Mouse (Mus musculus) hindbrain, embryonic 10.5 days (tissue): ENCODE measurements around the gene Bbc3. TPM values are rescaled to one million over a fixed set of nuclear protein-coding genes. Genes with fewer than 3 reads are reported as not detected.

Source experiments
- DNase-seq: peaks from one replicate; pipeline ENCODE4 v3.0.0-alpha.2; 2017; ENCODE audit warnings: low spot score
- H3K27ac ChIP-seq: fragments of 300-500 bp; sonication (generic); 2 replicates; pipeline ENCODE4 v1.5.1; 2016; ENCODE audit warnings: mild to moderate bottlenecking, moderate library complexity
- H3K27me3 ChIP-seq: fragments of 300-500 bp; sonication (generic); 2 replicates; pipeline ENCODE4 v1.6.1; 2016; ENCODE audit warnings: mild to moderate bottlenecking; ENCODE audit not compliant: poor library complexity, insufficient read depth, severe bottlenecking
- H3K36me3 ChIP-seq: fragments of 300-500 bp; sonication (generic); 2 replicates; pipeline ENCODE4 v1.6.1; 2016; ENCODE audit warnings: mild to moderate bottlenecking, moderate library complexity
- H3K4me1 ChIP-seq: fragments of 300-500 bp; sonication (generic); replicated peaks from 2 replicates; pipeline ENCODE4 v1.6.1; 2016; ENCODE audit warnings: mild to moderate bottlenecking
- H3K4me3 ChIP-seq: fragments of 300-500 bp; sonication (generic); 2 replicates; pipeline ENCODE4 v1.5.1; 2016; ENCODE audit warnings: mild to moderate bottlenecking, moderate library complexity
- H3K9me3 ChIP-seq: fragments of 300-500 bp; sonication (generic); 2 replicates; pipeline ENCODE4 v1.6.1; 2016; ENCODE audit warnings: mild to moderate bottlenecking, moderate library complexity
- WGBS: fragments of 180-500 bp; shearing (Covaris S2); methylation state at CpG from one replicate; pipeline ENCODE4 v1.1.7; 2016; 5-methylcytosine and 5-hydroxymethylcytosine counted together
- polyA plus RNA-seq: library from polyadenylated mRNA; unstranded; fragments of >200 nt; fragmentation: Nextera tagmentation; extraction: Ambion mirVana; gene quantifications from 2 replicates; pipeline ENCODE4 v1.2.1, GENCODE M21; 2016

Bbc3 gene
- polyA plus RNA-seq, 1 experiment from 2014 or later: 19.1 TPM

DNA sequence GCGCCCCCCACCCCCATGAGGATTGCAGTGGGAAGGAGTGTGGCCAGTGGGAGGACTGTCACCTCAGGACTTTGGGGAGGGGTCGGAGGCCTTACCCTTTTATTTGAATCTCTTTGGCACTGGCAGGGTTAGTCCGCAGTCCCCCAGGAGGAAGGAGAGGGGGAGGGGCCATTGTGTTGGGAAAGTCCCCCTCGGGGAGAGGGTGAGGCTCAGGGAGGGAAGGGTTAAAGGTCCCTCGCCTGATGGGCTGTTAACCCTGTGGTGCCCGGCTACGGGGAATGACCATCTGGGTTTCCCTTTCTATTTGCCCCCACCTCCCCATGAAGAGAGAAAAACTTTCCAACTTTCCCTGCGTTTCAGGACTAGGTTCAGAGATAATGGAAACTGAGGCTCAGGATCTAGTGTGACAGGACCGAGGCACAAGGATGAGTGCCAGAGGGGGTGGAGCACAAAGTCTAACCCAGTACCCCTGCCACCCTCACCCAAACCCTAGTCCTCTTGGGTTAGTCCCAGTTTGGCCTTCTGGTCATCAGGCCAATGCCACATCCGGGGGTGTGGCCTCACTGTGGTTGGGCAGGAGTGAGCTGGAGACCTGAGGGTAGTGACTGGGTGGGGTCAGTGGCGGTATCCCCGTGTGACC is 4.6 kb downstream of the Bbc3 start:
- H3K4me3 ChIP-seq: peak overlapping the region; percentile 95
- peaks cover 65% of the 10 kb centered on the region for H3K4me1 ChIP-seq
- WGBS: under 1% methylated on average over 12 of the region's 12 CpGs
- H3K9me3 ChIP-seq: no peaks in the 10 kb centered on the region
- peak; percentile 90 for DNase-seq
- no peaks in the 10 kb centered on the region for H3K27me3 ChIP-seq
- H3K36me3 ChIP-seq: peaks cover 17% of the 10 kb centered on the region
- H3K27ac ChIP-seq: peak overlapping the region; percentile 100

DNA sequence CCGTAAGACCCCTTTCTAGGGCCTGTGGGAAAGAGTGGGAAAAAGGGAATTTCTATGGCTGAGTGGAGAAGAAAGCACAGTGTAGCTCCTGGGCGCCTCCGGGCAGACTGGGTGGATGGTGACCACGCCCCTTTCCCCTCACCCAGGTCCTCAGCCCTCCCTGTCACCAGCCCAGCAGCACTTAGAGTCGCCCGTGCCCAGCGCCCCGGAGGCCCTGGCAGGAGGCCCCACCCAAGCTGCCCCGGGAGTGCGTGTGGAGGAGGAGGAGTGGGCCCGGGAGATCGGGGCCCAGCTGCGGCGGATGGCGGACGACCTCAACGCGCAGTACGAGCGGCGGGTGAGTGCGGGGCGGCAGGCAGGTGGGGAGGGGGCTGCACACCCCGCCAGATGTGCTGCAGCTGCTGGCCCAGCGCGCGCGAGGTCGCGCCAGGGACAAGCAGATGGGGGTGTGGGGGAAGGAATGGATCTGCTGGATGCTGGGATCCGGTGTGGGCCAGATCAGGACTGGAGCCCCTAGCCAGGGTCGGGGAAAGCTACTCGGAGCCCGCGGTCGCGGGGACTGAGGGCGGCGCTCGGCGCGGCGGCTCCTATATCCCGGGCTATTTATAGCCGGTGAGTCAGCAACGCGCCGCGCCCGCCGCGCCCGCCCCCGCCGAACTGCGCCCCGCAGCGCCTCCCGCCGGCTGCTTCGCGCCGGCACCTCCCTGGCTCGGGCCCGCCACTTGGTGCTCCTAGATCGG is 5.5 kb downstream of the Bbc3 start:
- under 1% methylated on average over 66 of the region's 66 CpGs for WGBS
- peak overlapping the region; percentile 95 for H3K4me3 ChIP-seq
- peak overlapping the region; percentile 100 for H3K27ac ChIP-seq
- no peaks in the 10 kb centered on the region for H3K9me3 ChIP-seq
- peaks cover 26% of the 10 kb centered on the region for H3K36me3 ChIP-seq
- DNase-seq: peak; percentile 83
- no peaks in the 10 kb centered on the region for H3K27me3 ChIP-seq
- peaks cover 61% of the 10 kb centered on the region for H3K4me1 ChIP-seq

- Histone ChIP-seq H3K27me3 (no peaks in the 10 kb centered on the region), H3K36me3 (peaks cover 27% of the 10 kb centered on the region), H3K4me3 (peak overlapping the region; percentile 95), H3K27ac (peak overlapping the region; percentile 100), H3K9me3 (no peaks in the 10 kb centered on the region), H3K4me1 (peaks cover 55% of the 10 kb centered on the region)
- WGBS: 11% methylated on average over 13 of the region's 13 CpGs
- DNase-seq: no peak
Observed at GRCm38 (mm10) chr7:16314221-16314775, 6.1 kb downstream of the Bbc3 start.

DNA sequence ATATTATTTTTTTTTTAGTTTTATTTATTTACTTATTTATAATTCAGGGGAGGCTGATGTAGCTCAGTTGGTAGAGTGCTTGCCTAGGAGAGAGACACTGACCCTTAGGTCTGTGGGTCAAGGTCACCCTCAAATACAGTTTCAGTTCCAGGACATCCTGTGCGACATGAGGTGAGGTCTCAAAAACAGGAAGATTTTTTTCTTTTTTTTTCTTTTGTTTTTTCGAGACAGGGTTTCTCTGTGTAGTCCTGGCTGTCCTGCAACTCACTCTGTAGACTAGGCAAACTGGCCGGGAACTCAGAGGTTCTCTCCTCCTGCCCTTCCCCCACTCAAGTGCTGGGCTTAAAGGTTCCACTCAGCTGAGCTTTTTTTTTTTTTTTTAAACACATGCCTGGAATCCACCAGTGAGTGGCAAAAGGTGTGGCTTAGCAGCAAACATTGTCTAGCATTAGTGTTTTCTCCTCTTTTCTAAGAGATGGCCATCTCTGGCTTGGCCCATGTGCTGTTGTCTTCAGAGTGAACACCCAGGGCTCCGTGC is 7.1 kb downstream of the Bbc3 start:
- no peaks in the 10 kb centered on the region for H3K27me3 ChIP-seq
- no peak overlapping the region for H3K4me3 ChIP-seq
- WGBS: 70% methylated on average over 4 of the region's 4 CpGs
- H3K4me1 ChIP-seq: peaks cover 45% of the 10 kb centered on the region
- no peaks in the 10 kb centered on the region for H3K9me3 ChIP-seq
- no peak for DNase-seq
- H3K27ac ChIP-seq: peak overlapping the region; percentile 3; the same call in 1 of the 2 replicates
- peaks cover 29% of the 10 kb centered on the region for H3K36me3 ChIP-seq

DNA sequence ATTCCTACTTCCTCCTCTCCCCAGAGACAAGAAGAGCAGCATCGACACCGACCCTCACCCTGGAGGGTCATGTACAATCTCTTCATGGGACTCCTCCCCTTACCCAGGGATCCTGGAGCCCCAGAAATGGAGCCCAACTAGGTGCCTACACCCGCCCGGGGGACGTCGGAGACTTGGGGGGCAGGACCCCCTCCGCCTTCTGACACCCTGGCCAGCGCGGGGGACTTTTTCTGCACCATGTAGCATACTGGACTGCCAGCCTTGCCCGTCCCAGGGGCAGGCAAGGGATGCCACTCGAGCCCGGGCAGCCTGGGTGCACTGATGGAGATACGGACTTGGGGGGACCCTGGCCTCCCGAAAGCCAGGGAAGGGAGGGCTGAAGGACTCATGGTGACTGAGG is 8.9 kb downstream of the Bbc3 start:
- H3K27me3 ChIP-seq: no peaks in the 10 kb centered on the region
- H3K27ac ChIP-seq: no peak overlapping the region
- no peaks in the 10 kb centered on the region for H3K9me3 ChIP-seq
- WGBS: 83% methylated on average over 14 of the region's 14 CpGs
- no peak for DNase-seq
- H3K4me1 ChIP-seq: peaks cover 27% of the 10 kb centered on the region
- peaks cover 32% of the 10 kb centered on the region for H3K36me3 ChIP-seq
- H3K4me3 ChIP-seq: no peak overlapping the region

- peaks cover 6% of the 10 kb centered on the region for H3K4me1 ChIP-seq
- no peaks in the 10 kb centered on the region for H3K27me3 ChIP-seq
- WGBS: 94% methylated on average over 4 of the region's 4 CpGs
Observed at GRCm38 (mm10) chr7:16319216-16319615, 11.0 kb downstream of the Bbc3 start.

GRCm38 (mm10) chr7:16320479-16320878 is 12.3 kb downstream of the Bbc3 start:
- Histone ChIP-seq H3K4me3 (no peak overlapping the region), H3K36me3 (peaks cover 47% of the 10 kb centered on the region), H3K27me3 (no peaks in the 10 kb centered on the region), H3K4me1 (no peaks in the 10 kb centered on the region; the same call in 1 of the 2 replicates), H3K27ac (no peak overlapping the region), H3K9me3 (no peaks in the 10 kb centered on the region)
- no peak for DNase-seq
- WGBS: 92% methylated on average over 6 of the region's 6 CpGs

More at GRCm38 (mm10) chr7:16319216-16319615, 11.0 kb downstream of the Bbc3 start:
- Histone ChIP-seq H3K27ac (no peak overlapping the region), H3K4me3 (no peak overlapping the region), H3K36me3 (peaks cover 40% of the 10 kb centered on the region), H3K9me3 (no peaks in the 10 kb centered on the region)
- no peak for DNase-seq

GRCm38 (mm10) chr7:16324661-16325060 is 16.5 kb downstream of the Bbc3 start:
- Histone ChIP-seq H3K4me1 (peaks cover 7% of the 10 kb centered on the region), H3K4me3 (no peak overlapping the region), H3K36me3 (peaks cover 60% of the 10 kb centered on the region), H3K27ac (no peak overlapping the region), H3K9me3 (no peaks in the 10 kb centered on the region), H3K27me3 (no peaks in the 10 kb centered on the region)
- WGBS: 90% methylated on average over 7 of the region's 7 CpGs
- no peak for DNase-seq

DNA sequence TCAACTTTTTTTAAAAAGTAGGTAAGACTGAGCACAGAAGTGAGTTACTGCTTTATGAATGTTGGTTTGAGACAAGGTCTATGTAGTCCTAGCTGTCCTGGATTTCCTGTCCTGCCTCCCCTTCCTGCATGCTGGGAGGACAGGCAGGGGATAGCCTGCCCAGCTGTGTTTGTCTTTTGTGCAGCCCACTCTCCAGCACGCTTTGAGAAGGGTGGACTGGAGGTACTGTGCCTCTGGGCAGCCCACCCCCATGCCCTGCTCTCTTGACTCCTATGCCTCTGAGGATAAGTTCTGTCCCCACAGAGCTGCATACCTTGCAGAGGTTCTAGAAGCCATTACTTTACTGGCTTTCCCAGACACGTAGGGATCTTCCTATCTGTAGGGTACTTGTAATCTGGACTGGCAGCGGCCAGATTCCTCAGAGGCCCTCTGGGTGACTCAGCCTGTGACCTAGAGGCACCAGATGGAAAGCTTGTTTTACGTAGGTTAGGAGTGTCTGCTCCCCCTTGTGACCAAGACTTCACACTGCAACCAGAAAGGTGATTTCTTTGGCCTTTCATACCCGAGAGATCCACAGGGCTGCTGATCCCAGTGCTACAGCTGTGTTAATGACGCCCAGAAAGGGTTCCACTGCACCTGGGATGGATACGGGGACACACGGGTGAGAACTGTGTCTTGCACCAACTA is 17.9 kb downstream of the Bbc3 start:
- no peaks in the 10 kb centered on the region for H3K27me3 ChIP-seq
- H3K36me3 ChIP-seq: peaks cover 68% of the 10 kb centered on the region
- 35% methylated on average over 8 of the region's 8 CpGs for WGBS
- no peaks in the 10 kb centered on the region for H3K9me3 ChIP-seq
- H3K4me3 ChIP-seq: no peak overlapping the region
- peaks cover 7% of the 10 kb centered on the region for H3K4me1 ChIP-seq
- peak; percentile 75 for DNase-seq
- H3K27ac ChIP-seq: peak overlapping the region; percentile 75

GRCm38 (mm10) chr7:16326607-16326971 is 18.4 kb downstream of the Bbc3 start:
- no peaks in the 10 kb centered on the region for H3K27me3 ChIP-seq
- no peak overlapping the region; the same call in 1 of the 2 replicates for H3K27ac ChIP-seq
- peaks cover 74% of the 10 kb centered on the region for H3K36me3 ChIP-seq
- no peak overlapping the region for H3K4me3 ChIP-seq
- H3K4me1 ChIP-seq: peaks cover 7% of the 10 kb centered on the region
- no peaks in the 10 kb centered on the region for H3K9me3 ChIP-seq
- 92% methylated on average over 2 of the region's 2 CpGs for WGBS
- DNase-seq: no peak

DNA sequence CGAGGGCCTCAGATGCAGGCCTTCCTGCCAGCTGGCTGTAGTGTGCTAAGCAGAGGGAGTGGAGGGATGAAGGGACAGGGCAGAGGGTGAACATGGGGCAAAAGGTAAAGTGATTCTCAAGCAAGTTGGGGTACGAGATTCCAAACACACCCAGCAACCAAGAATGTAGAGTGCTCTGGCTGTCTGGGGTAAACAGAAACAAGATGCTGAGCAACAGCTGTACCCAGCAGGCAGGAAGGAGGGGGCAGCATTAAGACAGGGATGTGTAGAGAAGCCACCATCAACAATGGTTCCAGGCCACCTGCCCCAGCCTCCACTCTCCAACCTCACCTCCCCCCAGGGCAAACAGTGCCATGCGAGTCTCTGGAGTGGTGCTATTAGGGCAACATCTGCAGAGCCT is 21.0 kb downstream of the Bbc3 start:
- Histone ChIP-seq H3K4me3 (no peak overlapping the region), H3K27ac (no peak overlapping the region), H3K36me3 (peaks cover 92% of the 10 kb centered on the region), H3K27me3 (no peaks in the 10 kb centered on the region), H3K9me3 (no peaks in the 10 kb centered on the region), H3K4me1 (peaks cover 7% of the 10 kb centered on the region)
- 88% methylated on average over 3 of the region's 3 CpGs for WGBS
- DNase-seq: no peak

DNA sequence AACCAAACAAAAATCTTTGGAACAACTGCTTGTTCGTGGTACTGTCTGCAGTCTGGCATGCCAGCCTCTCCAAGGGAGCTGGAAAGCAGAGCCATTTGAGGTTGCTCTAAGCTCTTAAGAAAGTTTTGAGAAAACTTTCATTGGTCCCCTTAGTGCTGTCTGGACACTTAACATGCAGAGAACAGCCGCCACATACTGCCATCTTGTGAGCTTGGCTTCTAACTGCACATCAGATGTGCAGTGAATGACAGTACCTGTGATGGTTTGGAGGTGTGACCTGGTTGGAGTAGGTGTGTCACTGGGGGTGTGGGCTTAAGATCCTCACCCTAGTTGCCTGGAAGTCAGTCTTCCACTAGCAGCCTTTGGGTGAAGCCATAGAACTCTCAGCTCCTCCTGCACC is 29.5 kb downstream of the Bbc3 start:
- H3K36me3 ChIP-seq: peaks cover 94% of the 10 kb centered on the region
- no peak overlapping the region for H3K4me3 ChIP-seq
- DNase-seq: no peak
- WGBS: 78% methylated on average over 2 of the region's 2 CpGs
- no peaks in the 10 kb centered on the region for H3K4me1 ChIP-seq
- no peak overlapping the region for H3K27ac ChIP-seq
- no peaks in the 10 kb centered on the region for H3K27me3 ChIP-seq
- H3K9me3 ChIP-seq: no peaks in the 10 kb centered on the region
